ENCODE assay signal across 10 mouse cellular contexts in the genomic region with DNA sequence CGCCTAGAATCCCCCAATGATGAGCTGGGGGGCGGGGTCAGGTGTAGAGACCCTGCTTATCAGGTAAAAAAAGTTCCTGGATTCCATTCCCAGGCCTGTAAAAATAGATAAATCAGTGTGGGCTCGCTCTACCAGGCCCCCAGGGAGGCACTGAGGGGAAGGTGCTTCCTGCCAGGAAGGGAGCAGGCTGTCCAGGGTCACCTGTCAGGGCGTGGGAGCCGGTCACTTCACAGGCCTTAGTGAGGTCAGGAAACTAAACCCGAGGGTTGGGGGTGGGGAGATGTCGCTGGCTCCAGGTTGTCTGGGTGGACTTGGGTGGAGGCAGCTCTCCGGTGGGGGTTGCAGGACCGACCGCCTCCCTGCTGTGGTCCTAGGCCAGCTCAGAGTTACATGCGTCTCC. TPM values are rescaled to one million over a fixed set of nuclear protein-coding genes. Genes with fewer than 3 reads are reported as not detected.
DNase-seq lines count a peak whose midpoint lies in the region; TF ChIP-seq lines count a peak whose summit lies in the region.
"Had no signal": no experiment of that assay in that cellular context is flagged by ENCODE, and none has a peak within 500 bp of the region (broad histone marks: within the 10 kb centered on the region; RNA-seq: fewer than 3 reads in every experiment).

No protein-coding gene starts in this region.

- peaks cover 54% of the 10 kb centered on the region for H3K4me1 ChIP-seq in testis, adult 2 months (ENCODE audit: control insufficient read depth, insufficient read depth, low read length)
- H3K4me1 ChIP-seq in kidney, adult 2 months (ENCODE audit: control insufficient read depth, insufficient read depth, low read length): peaks cover 21% of the 10 kb centered on the region

- no peak for TF ChIP-seq POLR2A in testis, adult 2 months (IDR thresholded peaks at IDR 0.05; ENCODE audit: control insufficient read depth, low read depth, low read length)
- TF ChIP-seq POLR2A in kidney, adult 2 months (IDR thresholded peaks at IDR 0.05; ENCODE audit: low read depth, low read length): no peak

- no peaks in the 10 kb centered on the region for H3K36me3 ChIP-seq in testis, adult 2 months (ENCODE audit: control insufficient read depth, insufficient read depth, low read length)
- no peaks in the 10 kb centered on the region; the same call in 1 of the 2 replicates for H3K36me3 ChIP-seq in kidney, adult 2 months (ENCODE audit: control insufficient read depth, insufficient read depth, low read length)

- WGBS in kidney, adult 2 months: 43% methylated on average over 11 of the region's 11 CpGs

- peak; percentile 52 for DNase-seq in cerebellum, adult 9-11 months
- no peak for DNase-seq in cerebellum, adult 8-10 months
- DNase-seq in testis, postnatal 10 days (ENCODE audit: low spot score): no peak
- peak; percentile 90 for DNase-seq in kidney, adult 2 months
- no peak for DNase-seq in right cerebral cortex, postnatal 36 days (ENCODE audit: low spot score in 2 of 2)
- DNase-seq in ovary, postnatal 10 days (ENCODE audit: low spot score): no peak
- no peak for DNase-seq in cerebellum, adult 11 months
- DNase-seq: cerebellum, postnatal 25 days; right cerebral cortex, adult 18-20 months had no signal

- no peak for TF ChIP-seq CTCF in testis, adult 2 months (IDR thresholded peaks at IDR 0.05; ENCODE audit: control insufficient read depth, insufficient read depth, insufficient replicate concordance, low read depth, low read length)
- TF ChIP-seq CTCF in kidney, adult 2 months (conservative IDR thresholded peaks at IDR 0.05; ENCODE audit: insufficient read depth, insufficient read length, low read depth, low read length): no peak

- H3K4me3 ChIP-seq in testis, adult 2 months (ENCODE audit: control insufficient read depth, low read depth, low read length): no peak overlapping the region
- no peak overlapping the region for H3K4me3 ChIP-seq in kidney, adult 2 months (ENCODE audit: insufficient read depth, low read depth, low read length)

- peak overlapping the region; percentile 39; the same call in 1 of the 2 replicates for H3K27ac ChIP-seq in testis, adult 2 months (ENCODE audit: control insufficient read depth, insufficient read depth, low read depth, low read length)
- H3K27ac ChIP-seq in kidney, adult 2 months (ENCODE audit: insufficient read depth, low read depth, low read length): peak overlapping the region; percentile 42; the same call in 1 of the 2 replicates

- no peaks in the 10 kb centered on the region for H3K27me3 ChIP-seq in testis, adult 2 months (ENCODE audit: control insufficient read depth, insufficient read depth, low read length)
- H3K27me3 ChIP-seq in kidney, adult 2 months (replicated peaks; ENCODE audit: control insufficient read depth, insufficient read depth, low read length): no peaks in the 10 kb centered on the region

RNA-seq across cellular contexts. Expression of gene Palm, which starts 12.3 kb away (rescaled TPM):
- 8.1 and 9.1 TPM in 2 replicates for polyA plus RNA-seq in testis, adult 2 months (2012; rRNA removed)
- 110 and 121 TPM in 2 replicates for polyA plus RNA-seq in kidney, adult 2 months (2012; rRNA removed)

RNA-seq across cellular contexts. Expression of gene Prss57, which starts 14.9 kb away (rescaled TPM):
- polyA plus RNA-seq in testis, adult 2 months (2012; rRNA removed): 0.11 TPM in 1 of 2 replicates, not detected in the other
- 0.03 and 0.08 TPM in 2 replicates for polyA plus RNA-seq in kidney, adult 2 months (2012; rRNA removed)

RNA-seq across cellular contexts. Expression of gene Misp, which starts 15.2 kb away (rescaled TPM):
- 0.27 and 0.36 TPM in 2 replicates for polyA plus RNA-seq in testis, adult 2 months (2012; rRNA removed)
- 17.9 and 19.9 TPM in 2 replicates for polyA plus RNA-seq in kidney, adult 2 months (2012; rRNA removed)

RNA-seq across cellular contexts. Expression of gene Fstl3, which starts 28.6 kb away (rescaled TPM):
- 13.8 and 16.1 TPM in 2 replicates for polyA plus RNA-seq in testis, adult 2 months (2012; rRNA removed)
- 17.0 and 24.1 TPM in 2 replicates for polyA plus RNA-seq in kidney, adult 2 months (2012; rRNA removed)

RNA-seq across cellular contexts. Expression of gene Rnf126, which starts 38.9 kb away (rescaled TPM):
- 989 and 1,153 TPM in 2 replicates for polyA plus RNA-seq in testis, adult 2 months (2012; rRNA removed)
- polyA plus RNA-seq in kidney, adult 2 months (2012; rRNA removed): 90.2 and 122 TPM in 2 replicates

Comparison
In these comparisons a context has a peak if more than half of its experiments do, and no peak if none do; other contexts are left out.
1. DNase-seq: peak in cerebellum, adult 9-11 months (single experiment) and kidney, adult 2 months (single experiment); none in cerebellum, adult 8-10 months (single experiment), testis, postnatal 10 days (single experiment), right cerebral cortex, postnatal 36 days (0 of 2), ovary, postnatal 10 days (single experiment) and cerebellum, adult 11 months (single experiment).
2. RNA of gene Palm, which starts 12.3 kb away (polyA plus RNA-seq): 110 to 121 TPM in kidney, adult 2 months; 8.1 to 9.1 TPM in testis, adult 2 months; every median in the first group is over 10 times any median in the second.
3. RNA of gene Misp, which starts 15.2 kb away (polyA plus RNA-seq): 17.9 to 19.9 TPM in kidney, adult 2 months; 0.27 to 0.36 TPM in testis, adult 2 months; every median in the first group is over 10 times any median in the second.